Mouse (Mus musculus) hindbrain, embryonic 13.5 days (tissue): Measurements from ENCODE around the gene Gpr62. TPM values are rescaled to one million over a fixed set of nuclear protein-coding genes. Genes with fewer than 3 reads are reported as not detected.
A peak's percentile ranks its signal among the peaks of the same experiment; 100 is the strongest.

Experiments
- ATAC-seq: fragments of 200-750 bp; cut with Nextera tagmentation; 2 replicates; pipeline ENCODE4 v1.8.0; 2017; ENCODE audit warnings: moderate TSS enrichment; ENCODE audit not compliant: low FRiP score
- H3K27ac ChIP-seq: fragments of 300-500 bp; sonication (generic); 2 replicates; pipeline ENCODE4 v1.5.1; 2015; ENCODE audit warnings: inconsistent platforms, mild to moderate bottlenecking, moderate library complexity
- H3K27me3 ChIP-seq: fragments of 300-500 bp; sonication (generic); 2 replicates; pipeline ENCODE4 v1.6.1; 2015; ENCODE audit warnings: mild to moderate bottlenecking, inconsistent platforms
- H3K36me3 ChIP-seq: fragments of 300-500 bp; sonication (generic); 2 replicates; pipeline ENCODE4 v1.6.1; 2015; ENCODE audit warnings: mild to moderate bottlenecking, inconsistent platforms
- H3K4me1 ChIP-seq: fragments of 300-500 bp; sonication (generic); replicated peaks from 2 replicates; pipeline ENCODE4 v1.6.1; 2015; ENCODE audit warnings: inconsistent platforms
- H3K4me2 ChIP-seq: fragments of 300-500 bp; sonication (generic); 2 replicates; pipeline ENCODE4 v1.6.1; 2015; ENCODE audit warnings: inconsistent platforms, mild to moderate bottlenecking, moderate library complexity
- H3K4me3 ChIP-seq: fragments of 300-500 bp; sonication (generic); 2 replicates; pipeline ENCODE4 v1.5.1; 2015; ENCODE audit warnings: mild to moderate bottlenecking, inconsistent platforms
- H3K9ac ChIP-seq: fragments of 300-500 bp; sonication (generic); 2 replicates; pipeline ENCODE4 v1.6.1; 2015; ENCODE audit warnings: mild to moderate bottlenecking, inconsistent platforms
- H3K9me3 ChIP-seq: fragments of 300-500 bp; sonication (generic); 2 replicates; pipeline ENCODE4 v1.6.1; 2016; ENCODE audit warnings: inconsistent platforms
- WGBS: fragments of 180-500 bp; shearing (Covaris S2); methylation state at CpG from one replicate; pipeline ENCODE4 v1.1.7; 2015; 5-methylcytosine and 5-hydroxymethylcytosine counted together
- polyA plus RNA-seq: library from polyadenylated mRNA; unstranded; fragments of >200 nt; fragmentation: Nextera tagmentation; extraction: Ambion mirVana; gene quantifications from 2 replicates; pipeline ENCODE4 v1.2.1, GENCODE M21; 2015

The Gpr62 gene
- polyA plus RNA-seq, 1 experiment from 2014 or later = 0.68 TPM

GRCm38 (mm10) chr9:106430015-106430264 is 35.8 kb downstream of the Gpr62 start:
- Histone ChIP-seq H3K4me3 (peak overlapping the region; percentile 87), H3K27me3 (no peaks in the 10 kb centered on the region), H3K27ac (peak overlapping the region; percentile 96), H3K9me3 (no peaks in the 10 kb centered on the region), H3K36me3 (peaks cover 35% of the 10 kb centered on the region), H3K4me2 (peak overlapping the region; percentile 93), H3K4me1 (peaks cover 17% of the 10 kb centered on the region), H3K9ac (peak overlapping the region; percentile 99)
- WGBS = 0% methylated on average over 4 of the region's 4 CpGs
- no peak for ATAC-seq

GRCm38 (mm10) chr9:106429221-106430014 is 36.3 kb downstream of the Gpr62 start, which contains the start of gene Rpl29:
Rpl29 (plus strand) TSS chr9:106429454.
- WGBS = under 1% methylated on average over 55 of the region's 55 CpGs
- Histone ChIP-seq H3K4me2 (peak within 1 kb of the TSS; percentile 93), H3K27me3 (no peaks in the 10 kb centered on the region), H3K27ac (peak within 1 kb of the TSS; percentile 96), H3K36me3 (peaks cover 35% of the 10 kb centered on the region), H3K9me3 (no peaks in the 10 kb centered on the region), H3K4me1 (peaks cover 17% of the 10 kb centered on the region), H3K9ac (peak within 1 kb of the TSS; percentile 99), H3K4me3 (peak within 1 kb of the TSS; percentile 87)
- peak; percentile 91 for ATAC-seq

- no peaks in the 10 kb centered on the region for H3K9me3 ChIP-seq
- H3K4me3 ChIP-seq = peak overlapping the region; percentile 87
- WGBS = 18% methylated on average over 11 of the region's 11 CpGs
- peaks cover 29% of the 10 kb centered on the region for H3K36me3 ChIP-seq
- peak; percentile 74 for ATAC-seq
- H3K4me2 ChIP-seq = peak overlapping the region; percentile 93
- no peaks in the 10 kb centered on the region for H3K27me3 ChIP-seq
- peak overlapping the region; percentile 96 for H3K27ac ChIP-seq
- H3K9ac ChIP-seq = peak overlapping the region; percentile 72
- peaks cover 17% of the 10 kb centered on the region for H3K4me1 ChIP-seq
Measured at GRCm38 (mm10) chr9:106428719-106429220, 37.0 kb downstream of the Gpr62 start.

GRCm38 (mm10) chr9:106421865-106422160 is 43.9 kb downstream of the Gpr62 start:
- WGBS = 0% methylated on average over 3 of the region's 3 CpGs
- peaks cover 40% of the 10 kb centered on the region for H3K4me1 ChIP-seq
- H3K9ac ChIP-seq = no peak overlapping the region
- no peak overlapping the region; the same call in 1 of the 2 replicates for H3K4me3 ChIP-seq
- no peak overlapping the region for H3K27ac ChIP-seq
- no peaks in the 10 kb centered on the region for H3K9me3 ChIP-seq
- H3K4me2 ChIP-seq = peak overlapping the region; percentile 34
- 0 out of 2 replicates have a peak, but pooled peaks cover 7% of the 10 kb centered on the region for H3K27me3 ChIP-seq
- H3K36me3 ChIP-seq = no peaks in the 10 kb centered on the region
- peak; percentile 56 for ATAC-seq

GRCm38 (mm10) chr9:106421033-106421864 is 44.5 kb downstream of the Gpr62 start:
- WGBS = 6% methylated on average over 18 of the region's 18 CpGs
- Histone ChIP-seq H3K9ac (peak overlapping the region; percentile 46; the same call in 1 of the 2 replicates), H3K27ac (0 out of 2 replicates have a peak overlapping the region, but pooled peaks have one; percentile 35), H3K9me3 (no peaks in the 10 kb centered on the region), H3K4me1 (peaks cover 40% of the 10 kb centered on the region), H3K4me2 (peak overlapping the region; percentile 34), H3K4me3 (no peak overlapping the region; the same call in 1 of the 2 replicates), H3K27me3 (0 out of 2 replicates have a peak, but pooled peaks cover 7% of the 10 kb centered on the region), H3K36me3 (no peaks in the 10 kb centered on the region)
- peak; percentile 26; the same call in 1 of the 2 replicates for ATAC-seq

- Histone ChIP-seq H3K4me1 (peaks cover 40% of the 10 kb centered on the region), H3K36me3 (no peaks in the 10 kb centered on the region), H3K4me3 (no peak overlapping the region), H3K27ac (0 out of 2 replicates have a peak overlapping the region, but pooled peaks have one; percentile 35), H3K9ac (peak overlapping the region; percentile 46; the same call in 1 of the 2 replicates), H3K27me3 (0 out of 2 replicates have a peak, but pooled peaks cover 7% of the 10 kb centered on the region), H3K9me3 (no peaks in the 10 kb centered on the region), H3K4me2 (peak overlapping the region; percentile 34)
- ATAC-seq = peak; percentile 11; the same call in 1 of the 2 replicates
- WGBS = 0% methylated on average over 2 of the region's 2 CpGs
Measured at GRCm38 (mm10) chr9:106420608-106421007, 45.1 kb downstream of the Gpr62 start.

GRCm38 (mm10) chr9:106417841-106418625 is 47.7 kb downstream of the Gpr62 start:
- WGBS = 16% methylated on average over 29 of the region's 29 CpGs
- H3K27me3 ChIP-seq = 0 out of 2 replicates have a peak, but pooled peaks cover 7% of the 10 kb centered on the region
- H3K27ac ChIP-seq = peak overlapping the region; percentile 35; the same call in 1 of the 2 replicates
- peak overlapping the region; percentile 27 for H3K4me3 ChIP-seq
- peaks cover 40% of the 10 kb centered on the region for H3K4me1 ChIP-seq
- peak overlapping the region; percentile 60 for H3K4me2 ChIP-seq
- ATAC-seq = peak; percentile 41; the same call in 1 of the 2 replicates
- H3K36me3 ChIP-seq = no peaks in the 10 kb centered on the region
- peak overlapping the region; percentile 67 for H3K9ac ChIP-seq
- H3K9me3 ChIP-seq = no peaks in the 10 kb centered on the region

- Histone ChIP-seq H3K9me3 (no peaks in the 10 kb centered on the region), H3K27me3 (0 out of 2 replicates have a peak, but pooled peaks cover 7% of the 10 kb centered on the region), H3K27ac (no peak overlapping the region), H3K9ac (no peak overlapping the region), H3K4me2 (no peak overlapping the region), H3K4me1 (peaks cover 38% of the 10 kb centered on the region), H3K36me3 (no peaks in the 10 kb centered on the region), H3K4me3 (no peak overlapping the region)
- no peak for ATAC-seq
- WGBS = 90% methylated on average over 6 of the region's 6 CpGs
Measured at GRCm38 (mm10) chr9:106416826-106417225, 48.9 kb downstream of the Gpr62 start.

Other genes starting within 250 kb of the Gpr62 start
- 0.04 and 0.05 TPM in 2 replicates for gene Tlr9, start 243.3 kb downstream of the Gpr62 start, polyA plus RNA-seq
- gene Alas1, start 217.3 kb downstream of the Gpr62 start, polyA plus RNA-seq = 93.1 and 101 TPM in 2 replicates
- 8.9 and 9.2 TPM in 2 replicates for gene Poc1a, start 184.9 kb downstream of the Gpr62 start, polyA plus RNA-seq
- gene Dusp7, start 97.3 kb downstream of the Gpr62 start, polyA plus RNA-seq = 9.9 and 10.3 TPM in 2 replicates
- 704 TPM in 2 replicates for gene Rpl29, start 36.5 kb downstream of the Gpr62 start, polyA plus RNA-seq
- gene Acy1, start 27.6 kb downstream of the Gpr62 start, polyA plus RNA-seq = 25.1 and 28.6 TPM in 2 replicates
- 6.9 and 7.3 TPM in 2 replicates for gene Abhd14b, start 18.5 kb downstream of the Gpr62 start, polyA plus RNA-seq
- gene Abhd14a, start 18.3 kb downstream of the Gpr62 start, polyA plus RNA-seq = 51.7 and 52.7 TPM in 2 replicates
- gene Pcbp4, start 12.6 kb downstream of the Gpr62 start, polyA plus RNA-seq = 248 and 259 TPM in 2 replicates
- 43.9 and 44.0 TPM in 2 replicates for gene Rrp9, start 10.0 kb upstream of the Gpr62 start, polyA plus RNA-seq
- gene Parp3, start 11.0 kb upstream of the Gpr62 start, polyA plus RNA-seq = 0.74 and 0.88 TPM in 2 replicates
- not detected in 2 replicates for gene Iqcf1, start 34.0 kb upstream of the Gpr62 start, polyA plus RNA-seq
- gene Iqcf5, start 48.6 kb upstream of the Gpr62 start, polyA plus RNA-seq = not detected in 2 replicates
- not detected in 2 replicates for gene Iqcf3, start 95.7 kb upstream of the Gpr62 start, polyA plus RNA-seq
- not detected in 2 replicates for gene Iqcf4, start 105.1 kb upstream of the Gpr62 start, polyA plus RNA-seq
- not detected in 2 replicates for gene Iqcf6, start 160.6 kb upstream of the Gpr62 start, polyA plus RNA-seq
- gene Grm2, start 190.1 kb upstream of the Gpr62 start, polyA plus RNA-seq = 3.7 and 5.3 TPM in 2 replicates
- gene Tex264, start 220.0 kb upstream of the Gpr62 start, polyA plus RNA-seq = 49.1 and 52.7 TPM in 2 replicates